Mouse (Mus musculus) stomach, embryonic 16.5 days (tissue): ENCODE data around the gene Mcu. TPM values are rescaled to one million over a fixed set of nuclear protein-coding genes. Genes with fewer than 3 reads are reported as not detected.
A peak's percentile ranks its signal among the peaks of the same experiment; 100 is the strongest.

Experiments
- ATAC-seq: fragments of 200-750 bp; cut with Nextera tagmentation; 2 replicates; pipeline ENCODE4 v1.8.0; 2017; ENCODE audit warnings: moderate number of reproducible peaks, moderate TSS enrichment; ENCODE audit not compliant: insufficient read depth, low FRiP score
- H3K27ac ChIP-seq: fragments of 300-500 bp; sonication (generic); 2 replicates; pipeline ENCODE4 v1.5.1; 2014; ENCODE audit warnings: low read length
- H3K27me3 ChIP-seq: fragments of 300-500 bp; sonication (generic); 2 replicates; pipeline ENCODE4 v1.6.1; 2014; ENCODE audit warnings: low read length, control low read depth, mixed read lengths; ENCODE audit not compliant: control insufficient read depth, insufficient read depth
- H3K36me3 ChIP-seq: fragments of 300-500 bp; sonication (generic); 2 replicates; pipeline ENCODE4 v1.6.1; 2014; ENCODE audit warnings: low read length; ENCODE audit not compliant: control insufficient read depth, insufficient read depth
- H3K4me1 ChIP-seq: fragments of 300-500 bp; sonication (generic); 2 replicates; pipeline ENCODE4 v1.6.1; 2014; ENCODE audit warnings: low read length, control low read depth, mixed read lengths; ENCODE audit not compliant: control insufficient read depth, insufficient read depth
- H3K4me2 ChIP-seq: fragments of 300-500 bp; sonication (generic); 2 replicates; pipeline ENCODE4 v1.6.1; 2014; ENCODE audit warnings: low read depth, low read length, mixed read lengths
- H3K4me3 ChIP-seq: fragments of 300-500 bp; sonication (generic); replicated peaks from 2 replicates; pipeline ENCODE4 v1.5.1; 2014; ENCODE audit warnings: mild to moderate bottlenecking, low read length
- H3K9ac ChIP-seq: fragments of 300-500 bp; sonication (generic); 2 replicates; pipeline ENCODE4 v1.6.1; 2014; ENCODE audit warnings: low read length
- H3K9me3 ChIP-seq: fragments of 300-500 bp; sonication (generic); replicated peaks from 2 replicates; pipeline ENCODE4 v1.6.1; 2016; ENCODE audit warnings: low read length, control low read depth; ENCODE audit not compliant: control insufficient read depth
- WGBS: fragments of 180-500 bp; shearing (Covaris S2); extraction: QIAGEN DNeasy Blood & Tissue Kit; methylation state at CpG from one replicate; pipeline ENCODE4 v1.1.7; 2014; 5-methylcytosine and 5-hydroxymethylcytosine counted together
- polyA plus RNA-seq: library from polyadenylated mRNA; unstranded; fragments of >200 nt; fragmentation: Nextera tagmentation; extraction: Ambion mirVana; gene quantifications from 2 replicates; pipeline ENCODE4 v1.2.1, GENCODE M21; 2015

The Mcu gene
- polyA plus RNA-seq, 1 experiment from 2014 or later = 60.0 TPM

- no peak overlapping the region for H3K4me2 ChIP-seq
- 90% methylated on average over 3 of the region's 3 CpGs for WGBS
- H3K4me3 ChIP-seq = no peak overlapping the region
- H3K36me3 ChIP-seq = no peaks in the 10 kb centered on the region
- no peak for ATAC-seq
- H3K4me1 ChIP-seq = peaks cover 20% of the 10 kb centered on the region
- no peak overlapping the region for H3K9ac ChIP-seq
- H3K27ac ChIP-seq = no peak overlapping the region
- no peaks in the 10 kb centered on the region for H3K9me3 ChIP-seq
- no peaks in the 10 kb centered on the region for H3K27me3 ChIP-seq
These were observed 35.8 kb downstream of the Mcu start for GRCm38 (mm10) chr10:59580593-59581149.

- Histone ChIP-seq H3K4me3 (no peak overlapping the region), H3K4me2 (no peak overlapping the region), H3K4me1 (peaks cover 20% of the 10 kb centered on the region), H3K9me3 (no peaks in the 10 kb centered on the region), H3K36me3 (no peaks in the 10 kb centered on the region), H3K9ac (no peak overlapping the region), H3K27me3 (no peaks in the 10 kb centered on the region), H3K27ac (no peak overlapping the region; the same call in 1 of the 2 replicates)
- 79% methylated on average over 3 of the region's 3 CpGs for WGBS
- no peak for ATAC-seq
These were observed 36.8 kb downstream of the Mcu start for GRCm38 (mm10) chr10:59579645-59580044.

DNA sequence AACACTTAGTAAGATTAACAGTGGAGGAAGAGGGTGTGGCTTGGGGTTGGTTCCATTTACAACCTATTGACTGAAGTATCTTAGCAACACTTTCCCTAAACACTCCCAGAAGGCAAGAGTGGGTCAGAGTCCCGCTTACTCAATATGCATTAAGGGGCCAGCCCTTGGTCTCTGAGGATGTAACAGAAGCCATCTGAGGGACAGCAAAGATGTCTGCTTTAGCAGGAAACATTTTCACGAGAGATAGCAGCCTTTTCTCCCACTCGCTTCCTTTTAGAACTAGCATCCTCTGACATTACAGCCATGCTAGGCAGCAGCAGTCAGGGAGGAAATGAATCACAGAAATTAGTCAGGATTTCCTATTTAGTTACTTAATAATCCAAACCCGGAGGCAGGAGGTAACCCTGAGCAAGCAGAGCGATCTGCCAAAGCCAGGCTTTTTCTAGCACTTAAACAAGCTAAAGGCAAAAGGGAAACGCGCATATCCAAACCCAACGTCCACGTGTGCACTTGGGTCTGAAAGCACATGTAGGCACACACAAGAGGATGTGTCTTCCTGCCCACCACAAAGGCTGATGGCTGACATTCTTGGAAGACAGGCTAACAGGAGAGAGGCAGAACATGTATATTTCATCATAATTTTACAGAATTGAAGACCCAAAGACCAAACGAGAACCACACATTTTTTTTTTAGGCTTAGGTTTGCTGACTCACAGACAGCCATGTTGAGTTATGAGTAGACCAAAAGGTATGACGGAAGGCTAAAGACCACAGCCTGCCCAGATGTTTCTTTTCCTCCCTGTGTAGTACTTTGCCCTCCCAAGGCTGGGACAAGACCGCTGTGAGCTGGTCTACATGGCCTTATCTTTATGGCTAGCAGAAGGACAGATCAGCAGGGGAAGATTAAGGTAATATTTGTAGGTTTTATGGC, 38.4 kb downstream of the Mcu start:
- H3K27me3 ChIP-seq = no peaks in the 10 kb centered on the region
- H3K27ac ChIP-seq = peak overlapping the region; percentile 94
- H3K9me3 ChIP-seq = peaks cover 2% of the 10 kb centered on the region; the same call in 1 of the 2 replicates
- ATAC-seq = peak; percentile 81
- peak overlapping the region; percentile 21 for H3K4me3 ChIP-seq
- no peaks in the 10 kb centered on the region for H3K36me3 ChIP-seq
- H3K9ac ChIP-seq = peak overlapping the region; percentile 40
- peak overlapping the region; percentile 32 for H3K4me2 ChIP-seq
- H3K4me1 ChIP-seq = peaks cover 20% of the 10 kb centered on the region
- WGBS = 21% methylated on average over 12 of the region's 12 CpGs

- Histone ChIP-seq H3K4me1 (peaks cover 29% of the 10 kb centered on the region), H3K9ac (no peak overlapping the region), H3K4me2 (no peak overlapping the region), H3K9me3 (peaks cover 5% of the 10 kb centered on the region; the same call in 1 of the 2 replicates), H3K4me3 (no peak overlapping the region), H3K27me3 (no peaks in the 10 kb centered on the region), H3K27ac (no peak overlapping the region), H3K36me3 (no peaks in the 10 kb centered on the region)
- 39% methylated on average over 5 of the region's 5 CpGs for WGBS
- no peak for ATAC-seq
These were observed 40.2 kb downstream of the Mcu start for GRCm38 (mm10) chr10:59576305-59576704.

GRCm38 (mm10) chr10:59571964-59572363, 44.5 kb downstream of the Mcu start:
- Histone ChIP-seq H3K27me3 (no peaks in the 10 kb centered on the region), H3K9me3 (peaks cover 5% of the 10 kb centered on the region; the same call in 1 of the 2 replicates), H3K4me3 (no peak overlapping the region), H3K4me2 (no peak overlapping the region), H3K4me1 (peaks cover 20% of the 10 kb centered on the region), H3K9ac (no peak overlapping the region), H3K27ac (peak overlapping the region; percentile 46; the same call in 1 of the 2 replicates), H3K36me3 (no peaks in the 10 kb centered on the region)
- 54% methylated on average over 5 of the region's 5 CpGs for WGBS
- no peak for ATAC-seq

DNA sequence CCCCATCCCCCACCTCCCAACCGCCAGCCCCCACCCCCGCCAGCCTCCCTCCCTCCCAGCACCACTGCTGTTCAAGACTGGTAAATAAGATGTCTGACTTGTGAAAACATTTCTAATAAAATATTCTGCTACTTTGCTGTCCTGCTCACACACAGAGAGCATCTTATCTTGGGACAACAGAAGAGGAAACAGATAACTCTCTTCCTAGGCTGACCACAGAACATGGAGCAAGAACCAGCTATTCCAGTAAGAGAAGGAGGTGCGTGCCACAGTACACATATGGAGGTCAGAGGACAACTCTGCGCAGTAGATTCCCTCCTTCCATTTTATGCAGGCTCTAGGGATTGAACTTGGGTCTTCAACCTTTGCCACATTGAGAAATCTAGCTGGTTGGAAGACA, 45.2 kb downstream of the Mcu start:
- Histone ChIP-seq H3K9me3 (peaks cover 5% of the 10 kb centered on the region; the same call in 1 of the 2 replicates), H3K27ac (peak overlapping the region; percentile 26; the same call in 1 of the 2 replicates), H3K4me2 (no peak overlapping the region), H3K4me3 (no peak overlapping the region), H3K9ac (no peak overlapping the region), H3K4me1 (peaks cover 25% of the 10 kb centered on the region), H3K27me3 (no peaks in the 10 kb centered on the region), H3K36me3 (no peaks in the 10 kb centered on the region)
- WGBS = 77% methylated on average over 4 of the region's 4 CpGs
- ATAC-seq = no peak

DNA sequence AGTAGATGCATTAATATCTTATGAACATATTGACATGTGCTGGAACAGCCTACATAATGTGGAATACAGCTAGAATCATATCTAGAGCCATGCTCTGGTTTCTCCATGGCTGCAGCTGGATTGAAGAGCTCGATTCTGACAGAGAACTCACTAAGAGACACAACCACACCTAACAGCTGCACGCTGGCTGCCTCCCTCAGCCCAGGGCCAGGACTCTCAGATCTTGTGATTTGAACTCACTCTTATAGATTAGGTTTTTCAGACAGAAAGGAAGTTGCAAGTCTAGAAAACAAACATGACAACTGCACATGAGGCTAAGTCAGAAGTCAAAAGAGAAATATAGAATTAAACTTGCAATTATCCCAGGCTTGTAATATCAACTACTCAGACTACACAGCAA, 45.7 kb downstream of the Mcu start:
- WGBS = 46% methylated on average over 2 of the region's 2 CpGs
- no peak overlapping the region for H3K27ac ChIP-seq
- peaks cover 27% of the 10 kb centered on the region for H3K4me1 ChIP-seq

GRCm38 (mm10) chr10:59570360-59570759, 46.1 kb downstream of the Mcu start:
- Histone ChIP-seq H3K27me3 (no peaks in the 10 kb centered on the region), H3K9ac (no peak overlapping the region), H3K4me2 (no peak overlapping the region), H3K4me1 (peaks cover 27% of the 10 kb centered on the region), H3K4me3 (no peak overlapping the region), H3K27ac (no peak overlapping the region), H3K9me3 (peaks cover 5% of the 10 kb centered on the region; the same call in 1 of the 2 replicates), H3K36me3 (no peaks in the 10 kb centered on the region)
- no peak for ATAC-seq
- 54% methylated on average over 6 of the region's 6 CpGs for WGBS

More for the DNA sequence above, 45.7 kb downstream of the Mcu start:
- Histone ChIP-seq H3K36me3 (no peaks in the 10 kb centered on the region), H3K9me3 (peaks cover 5% of the 10 kb centered on the region; the same call in 1 of the 2 replicates), H3K27me3 (no peaks in the 10 kb centered on the region), H3K4me3 (no peak overlapping the region), H3K4me2 (no peak overlapping the region), H3K9ac (no peak overlapping the region)
- no peak for ATAC-seq

DNA sequence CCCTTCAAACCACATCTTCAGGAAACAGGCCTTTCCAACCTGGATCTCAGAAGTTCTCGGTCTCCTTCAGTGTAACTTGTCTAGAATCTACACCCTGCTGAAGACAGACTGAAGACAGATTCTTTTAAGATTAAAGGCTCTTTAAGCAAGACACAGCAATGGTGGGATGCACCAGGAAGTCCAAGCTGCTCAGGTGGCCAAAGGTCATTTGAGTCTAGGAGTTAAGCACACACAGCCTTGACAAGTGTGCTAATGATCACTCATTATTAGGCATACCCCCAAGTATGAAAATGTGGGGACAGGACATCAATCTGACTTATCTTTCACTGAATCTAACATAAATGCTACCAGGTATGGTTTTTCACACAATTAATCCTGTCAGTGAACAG, 47.0 kb downstream of the Mcu start:
- Histone ChIP-seq H3K27me3 (no peaks in the 10 kb centered on the region), H3K36me3 (no peaks in the 10 kb centered on the region), H3K27ac (no peak overlapping the region), H3K4me2 (no peak overlapping the region), H3K9me3 (peaks cover 5% of the 10 kb centered on the region; the same call in 1 of the 2 replicates), H3K4me1 (peaks cover 27% of the 10 kb centered on the region), H3K4me3 (no peak overlapping the region), H3K9ac (no peak overlapping the region)
- 77% methylated on average over 1 of the region's 1 CpGs for WGBS
- no peak for ATAC-seq
